ENCODE assay signal across 8 mouse cellular contexts in genomic region chr11:97812491-97812921, GRCm38 (mm10). TPM values are rescaled to one million over a fixed set of nuclear protein-coding genes. Genes with fewer than 3 reads are reported as not detected.
A peak's percentile ranks its signal among the peaks of the same experiment; 100 is the strongest.
DNase-seq lines count a peak whose midpoint lies in the region; ATAC-seq and TF ChIP-seq lines count a peak whose summit lies in the region.

No protein-coding gene starts in this region.

- H3K4me3 ChIP-seq in embryonic facial prominence, embryonic 13.5 days, result no peak overlapping the region
- H3K4me3 ChIP-seq in intestine, postnatal 0 days (ENCODE audit: low read depth, low read length), result no peak overlapping the region; the same call in 1 of the 2 replicates

- peak; percentile 56 for DNase-seq in left cerebral cortex, postnatal 4 days
- no peak for DNase-seq in left cerebral cortex, adult 8-10 months (ENCODE audit: low spot score in 2 of 2)
- DNase-seq in retina, embryonic 14.5 days (ENCODE audit: low spot score), result peak; percentile 67
- DNase-seq in gastrocnemius, postnatal 4 days (ENCODE audit: low spot score in 2 of 2), result no peak
- no peak for DNase-seq in urinary bladder, postnatal 10 days (ENCODE audit: low spot score)
- no peak for DNase-seq in urinary bladder, adult 2 months (ENCODE audit: low spot score)

- H3K9ac ChIP-seq in embryonic facial prominence, embryonic 13.5 days, result peak overlapping the region; percentile 27; the same call in 1 of the 2 replicates
- H3K9ac ChIP-seq in intestine, postnatal 0 days (ENCODE audit: low read depth, low read length), result 0 out of 2 replicates have a peak overlapping the region, but pooled peaks have one; percentile 37

- intact Hi-C loops in left cerebral cortex, postnatal 4 days (cut with DNase I), result no loop called here

- H3K27ac ChIP-seq in embryonic facial prominence, embryonic 13.5 days, result peak overlapping the region; percentile 22; the same call in 1 of the 2 replicates
- peak overlapping the region; percentile 91 for H3K27ac ChIP-seq in intestine, postnatal 0 days (ENCODE audit: low read depth, low read length)

- H3K9me3 ChIP-seq in embryonic facial prominence, embryonic 13.5 days, result no peaks in the 10 kb centered on the region
- no peaks in the 10 kb centered on the region for H3K9me3 ChIP-seq in intestine, postnatal 0 days (ENCODE audit: control insufficient read depth)

- peaks cover 92% of the 10 kb centered on the region for H3K4me1 ChIP-seq in embryonic facial prominence, embryonic 13.5 days
- peaks cover 59% of the 10 kb centered on the region for H3K4me1 ChIP-seq in intestine, postnatal 0 days (replicated peaks; ENCODE audit: control insufficient read depth, insufficient read depth, low read length)

- no peaks in the 10 kb centered on the region for H3K27me3 ChIP-seq in embryonic facial prominence, embryonic 13.5 days
- H3K27me3 ChIP-seq in intestine, postnatal 0 days (replicated peaks; ENCODE audit: control insufficient read depth, insufficient read depth, low read length), result no peaks in the 10 kb centered on the region

- no peak for ATAC-seq in embryonic facial prominence, embryonic 13.5 days (ENCODE audit: insufficient number of reproducible peaks, insufficient read depth, low FRiP score, low TSS enrichment, low read depth)
- no peak for ATAC-seq in intestine, postnatal 0 days

- WGBS in embryonic facial prominence, embryonic 13.5 days, result 30% methylated on average over 3 of the region's 3 CpGs
- 20% methylated on average over 3 of the region's 3 CpGs for WGBS in intestine, postnatal 0 days

- no peak for TF ChIP-seq CTCF in intestine, postnatal 0 days (IDR thresholded peaks at IDR 0.05; ENCODE audit: low read depth)

- H3K4me2 ChIP-seq in embryonic facial prominence, embryonic 13.5 days, result peak overlapping the region; percentile 24
- H3K4me2 ChIP-seq in intestine, postnatal 0 days (replicated peaks; ENCODE audit: low read depth), result peak overlapping the region; percentile 56

- H3K36me3 ChIP-seq in embryonic facial prominence, embryonic 13.5 days, result peaks cover 69% of the 10 kb centered on the region
- peaks cover 44% of the 10 kb centered on the region for H3K36me3 ChIP-seq in intestine, postnatal 0 days (ENCODE audit: control insufficient read depth, insufficient read depth)

RNA-seq across cellular contexts. Expression of gene Lasp1, which starts 13.7 kb away (rescaled TPM):
- total RNA-seq in left cerebral cortex, postnatal 4 days (2021), result 100 to 1,000 TPM; 190 to 199 TPM
- total RNA-seq in left cerebral cortex, adult 8-10 months (2022), result 100 to 1,000 TPM; 138 to 169 (median 155) TPM
- 122 and 131 TPM in 2 replicates for polyA plus RNA-seq in embryonic facial prominence, embryonic 13.5 days (2015; fragmentation: Nextera tagmentation; extraction: Ambion mirVana)
- polyA plus RNA-seq in intestine, postnatal 0 days (2015; fragmentation: Nextera tagmentation; extraction: Ambion mirVana), result 98.2 and 103 TPM in 2 replicates
- 10 to 100 TPM; 82.0 to 99.0 TPM for total RNA-seq in gastrocnemius, postnatal 4 days (2021)
- polyA plus RNA-seq in urinary bladder, adult 2 months (2012; rRNA removed), result 101 and 108 TPM in 2 replicates

RNA-seq across cellular contexts. Expression of gene B230217C12Rik, which starts 28.1 kb away (rescaled TPM):
- 10 to 100 TPM; 27.1 to 29.0 TPM for total RNA-seq in left cerebral cortex, postnatal 4 days (2021)
- 10 to 100 TPM; 73.0 to 83.2 (median 79.8) TPM for total RNA-seq in left cerebral cortex, adult 8-10 months (2022)
- polyA plus RNA-seq in embryonic facial prominence, embryonic 13.5 days (2015; fragmentation: Nextera tagmentation; extraction: Ambion mirVana), result 10.5 and 11.8 TPM in 2 replicates
- polyA plus RNA-seq in intestine, postnatal 0 days (2015; fragmentation: Nextera tagmentation; extraction: Ambion mirVana), result 1.8 and 2.0 TPM in 2 replicates
- 1 to 10 TPM; 1.0 to 2.4 TPM for total RNA-seq in gastrocnemius, postnatal 4 days (2021)
- polyA plus RNA-seq in urinary bladder, adult 2 months (2012; rRNA removed), result 3.8 and 5.6 TPM in 2 replicates

RNA-seq across cellular contexts. Expression of gene Rpl23, which starts 30.3 kb away (rescaled TPM):
- 100 to 1,000 TPM; 614 to 660 TPM for total RNA-seq in left cerebral cortex, postnatal 4 days (2021)
- 100 to 1,000 TPM; 331 to 461 (median 392) TPM for total RNA-seq in left cerebral cortex, adult 8-10 months (2022)
- 596 and 632 TPM in 2 replicates for polyA plus RNA-seq in embryonic facial prominence, embryonic 13.5 days (2015; fragmentation: Nextera tagmentation; extraction: Ambion mirVana)
- 538 and 555 TPM in 2 replicates for polyA plus RNA-seq in intestine, postnatal 0 days (2015; fragmentation: Nextera tagmentation; extraction: Ambion mirVana)
- total RNA-seq in gastrocnemius, postnatal 4 days (2021), result 100 to 1,000 TPM; 976 to 983 TPM
- polyA plus RNA-seq in urinary bladder, adult 2 months (2012; rRNA removed), result 911 and 1,027 TPM in 2 replicates

RNA-seq across cellular contexts. Expression of gene 1700001P01Rik, which starts 36.8 kb away (rescaled TPM):
- 1 to 10 TPM in 1 of 2 experiments, not detected in 1; 2.0 TPM for total RNA-seq in left cerebral cortex, postnatal 4 days (2021)
- 1 to 10 TPM in 1 of 4 experiments, under 1 TPM in 2, not detected in 1; 0.65 to 1.2 (median 0.84) TPM for total RNA-seq in left cerebral cortex, adult 8-10 months (2022)
- 0.62 and 0.84 TPM in 2 replicates for polyA plus RNA-seq in embryonic facial prominence, embryonic 13.5 days (2015; fragmentation: Nextera tagmentation; extraction: Ambion mirVana)
- not detected in 2 replicates for polyA plus RNA-seq in intestine, postnatal 0 days (2015; fragmentation: Nextera tagmentation; extraction: Ambion mirVana)
- not detected for total RNA-seq in gastrocnemius, postnatal 4 days (2021)
- polyA plus RNA-seq in urinary bladder, adult 2 months (2012; rRNA removed), result 0.13 and 0.41 TPM in 2 replicates

RNA-seq across cellular contexts. Expression of gene Cwc25, which starts 46.1 kb away (rescaled TPM):
- total RNA-seq in left cerebral cortex, postnatal 4 days (2021), result 10 to 100 TPM; 17.6 to 20.4 TPM
- total RNA-seq in left cerebral cortex, adult 8-10 months (2022), result 10 to 100 TPM; 17.0 to 20.6 (median 19.1) TPM
- 22.5 and 23.3 TPM in 2 replicates for polyA plus RNA-seq in embryonic facial prominence, embryonic 13.5 days (2015; fragmentation: Nextera tagmentation; extraction: Ambion mirVana)
- 8.5 and 9.8 TPM in 2 replicates for polyA plus RNA-seq in intestine, postnatal 0 days (2015; fragmentation: Nextera tagmentation; extraction: Ambion mirVana)
- 10 to 100 TPM; 13.4 to 13.5 TPM for total RNA-seq in gastrocnemius, postnatal 4 days (2021)
- polyA plus RNA-seq in urinary bladder, adult 2 months (2012; rRNA removed), result 15.3 and 16.6 TPM in 2 replicates

Comparison
In these comparisons a context has a peak if more than half of its experiments do, and no peak if none do; other contexts are left out.
1. DNase-seq: peak in left cerebral cortex, postnatal 4 days (single experiment) and retina, embryonic 14.5 days (single experiment); none in left cerebral cortex, adult 8-10 months (0 of 2), gastrocnemius, postnatal 4 days (0 of 2), urinary bladder, postnatal 10 days (single experiment) and urinary bladder, adult 2 months (single experiment).
2. RNA of gene B230217C12Rik, which starts 28.1 kb away (total RNA-seq): 73.0 to 83.2 TPM in left cerebral cortex, adult 8-10 months and 27.1 to 29.0 TPM in left cerebral cortex, postnatal 4 days; 1.0 to 2.4 TPM in gastrocnemius, postnatal 4 days; every median in the first group is over 4 times any median in the second.